Mouse (Mus musculus) mature B cell (primary cell): ENCODE measurements around the gene Sh3pxd2a.

ENCODE experiments used
- in situ Hi-C: fragments of 300-500 bp; cut with MboI; formaldehyde crosslinking; loops from 2 replicates; pipeline ENCODE4 v1.14.3; 2019

The Sh3pxd2a gene

DNA sequence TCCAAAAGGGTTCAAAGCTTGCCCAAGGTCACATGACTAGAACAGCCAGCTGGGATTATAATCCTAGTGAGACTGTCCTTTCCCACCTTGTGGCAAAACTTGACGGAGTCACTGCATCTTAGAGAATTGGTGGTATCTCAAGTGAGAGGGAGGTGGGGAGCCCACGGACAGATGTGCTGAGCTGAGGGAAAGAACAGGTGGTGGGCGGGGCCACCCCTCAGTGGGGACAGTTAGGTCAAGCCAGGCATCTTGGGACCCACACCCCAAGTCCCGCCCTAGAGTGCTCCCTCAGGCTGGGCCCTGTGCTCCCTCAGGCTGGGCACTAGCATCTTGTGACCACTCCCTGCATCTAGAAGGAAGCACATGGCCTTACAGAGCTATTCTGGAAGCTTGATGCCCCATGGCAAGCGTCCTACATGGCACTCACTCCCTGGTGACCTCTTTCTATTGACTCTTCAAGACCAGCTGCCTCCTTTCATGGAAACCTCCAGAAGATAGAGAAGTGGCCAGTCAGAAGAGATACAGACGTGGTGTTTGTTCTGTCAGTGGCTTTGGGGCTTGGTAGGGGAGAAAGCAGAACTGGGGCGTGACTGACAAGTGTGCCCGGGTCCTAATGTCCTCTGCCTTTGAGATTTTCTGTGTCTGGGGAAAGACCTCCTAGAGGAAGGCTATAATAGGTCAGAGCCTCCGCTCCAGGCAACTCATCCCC, 24.3 kb downstream of the Sh3pxd2a start:
- in situ Hi-C loops, result no loop called here

- in situ Hi-C loops, result no loop called here
These were observed 25.8 kb downstream of the Sh3pxd2a start for GRCm38 (mm10) chr19:47438445-47438844.

GRCm38 (mm10) chr19:47437040-47437439, 27.2 kb downstream of the Sh3pxd2a start:
- in situ Hi-C loops, result no loop called here

DNA sequence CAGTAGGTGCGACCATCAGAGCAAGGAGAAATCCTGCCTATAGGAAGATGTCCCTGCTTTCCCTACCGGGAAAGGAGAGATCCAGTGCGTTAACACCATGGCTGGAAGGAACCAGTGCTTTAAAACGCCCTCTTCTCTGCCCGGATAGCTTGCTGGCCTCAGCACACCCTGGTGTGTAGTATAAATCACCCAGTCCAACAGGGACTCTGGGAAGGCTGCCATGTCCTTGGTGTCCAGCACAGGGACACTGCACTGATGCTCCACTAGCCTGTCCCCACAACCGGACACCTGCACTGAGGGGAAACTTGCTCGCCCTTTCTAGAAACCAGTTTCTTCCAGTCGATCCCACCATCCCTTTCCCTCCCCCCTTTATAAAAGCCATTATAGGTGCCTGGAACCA, 28.0 kb downstream of the Sh3pxd2a start:
- in situ Hi-C loops, result no loop called here

DNA sequence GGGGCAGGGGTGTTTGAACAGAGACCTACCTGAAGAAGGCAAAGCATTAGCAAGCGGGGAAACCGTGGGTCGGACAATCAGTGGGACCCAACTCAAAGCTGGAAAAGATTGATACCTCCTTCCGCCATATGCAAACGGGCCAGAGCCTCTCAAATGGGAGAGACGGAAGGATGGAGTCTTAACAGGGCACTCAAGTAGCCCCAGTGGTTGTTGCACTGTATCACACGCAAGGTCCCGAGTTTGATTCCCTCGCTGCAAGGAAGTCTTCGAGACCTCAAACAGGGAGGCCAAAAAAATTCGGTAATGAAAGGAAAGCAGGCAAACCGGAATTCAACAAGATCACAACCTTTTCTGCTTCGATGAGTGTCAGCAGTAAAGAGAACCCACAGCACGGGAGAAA, 29.5 kb downstream of the Sh3pxd2a start:
- in situ Hi-C loops, result no loop called here

- in situ Hi-C loops, result no loop called here
These were observed 31.9 kb downstream of the Sh3pxd2a start for GRCm38 (mm10) chr19:47432339-47432738.

DNA sequence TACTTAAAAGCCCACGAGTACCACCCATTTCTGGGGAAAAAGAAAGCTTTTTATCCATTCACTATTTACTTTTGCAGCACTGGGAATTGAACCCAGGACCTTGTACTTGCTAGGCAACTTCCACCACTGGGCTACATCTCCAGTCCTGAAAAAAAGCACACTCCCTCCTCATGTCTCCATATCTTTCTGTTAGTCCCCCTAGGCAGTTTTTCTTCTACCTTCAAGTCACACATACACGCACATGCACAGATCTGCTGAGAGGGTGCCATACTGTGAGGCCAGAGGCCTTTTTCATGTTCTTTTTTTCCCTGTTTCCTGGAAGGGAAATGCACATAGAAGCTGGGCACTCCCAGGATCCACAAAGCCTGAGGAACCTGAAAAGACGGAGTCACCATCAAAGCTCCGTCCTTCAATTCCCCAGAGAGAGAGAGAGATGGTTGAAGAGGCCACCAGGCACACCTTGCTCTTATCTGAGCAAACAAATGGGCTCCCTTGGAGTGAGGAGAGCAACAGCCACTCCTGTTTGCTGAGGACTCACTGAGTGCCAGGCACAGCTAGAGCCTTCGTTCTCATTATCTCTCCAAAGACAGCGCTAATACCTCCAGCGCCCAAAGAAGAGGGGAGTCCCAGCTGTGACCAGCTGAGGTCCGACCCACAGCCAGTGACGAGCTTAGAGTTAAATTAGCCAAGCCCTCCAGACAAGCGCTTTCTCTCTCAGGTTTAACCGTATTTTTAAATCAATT, 32.8 kb downstream of the Sh3pxd2a start:
- in situ Hi-C loops, result no loop called here

DNA sequence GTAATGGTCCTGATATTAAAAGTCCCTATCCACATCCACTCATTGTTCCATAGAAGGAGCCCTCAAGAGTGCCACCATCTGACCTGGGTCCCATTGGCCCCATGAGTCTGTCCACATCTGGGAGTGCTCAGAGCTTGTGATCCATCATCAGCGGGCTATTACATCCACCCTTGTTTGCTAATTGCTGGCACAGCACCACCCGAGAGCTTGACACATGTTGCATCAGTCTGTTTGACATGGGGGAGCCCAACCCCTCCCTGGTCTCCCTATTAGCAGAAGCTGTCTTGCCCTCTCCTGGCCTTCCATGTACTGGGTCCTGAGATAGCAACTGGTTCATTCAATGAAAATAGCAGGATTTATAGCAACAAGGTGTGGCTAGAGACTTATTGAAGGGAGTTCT, 34.0 kb downstream of the Sh3pxd2a start:
- in situ Hi-C loops, result no loop called here

DNA sequence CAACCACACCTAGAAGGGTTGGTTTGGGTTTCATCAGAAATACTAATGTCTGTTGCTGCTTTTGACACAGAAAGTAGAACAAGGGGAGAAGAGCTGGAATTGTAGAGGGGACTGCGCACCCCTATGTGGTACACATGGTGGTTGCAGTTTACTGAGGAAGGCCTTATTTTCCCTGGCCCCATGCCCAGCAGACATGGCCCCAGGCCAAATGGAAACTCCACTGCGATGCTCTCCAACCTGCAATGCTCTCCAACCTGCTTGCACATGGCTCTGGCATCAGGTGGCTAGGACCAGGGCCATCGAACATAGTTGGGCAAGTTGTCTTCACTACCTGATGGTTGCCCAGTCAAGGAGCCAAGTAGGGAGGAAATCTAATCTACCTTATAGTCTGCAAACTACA, 35.0 kb downstream of the Sh3pxd2a start:
- in situ Hi-C loops, result no loop called here

GRCm38 (mm10) chr19:47428794-47429193, 35.4 kb downstream of the Sh3pxd2a start:
- in situ Hi-C loops, result no loop called here

GRCm38 (mm10) chr19:47427841-47428789, 36.1 kb downstream of the Sh3pxd2a start:
- in situ Hi-C loops, result no loop called here

DNA sequence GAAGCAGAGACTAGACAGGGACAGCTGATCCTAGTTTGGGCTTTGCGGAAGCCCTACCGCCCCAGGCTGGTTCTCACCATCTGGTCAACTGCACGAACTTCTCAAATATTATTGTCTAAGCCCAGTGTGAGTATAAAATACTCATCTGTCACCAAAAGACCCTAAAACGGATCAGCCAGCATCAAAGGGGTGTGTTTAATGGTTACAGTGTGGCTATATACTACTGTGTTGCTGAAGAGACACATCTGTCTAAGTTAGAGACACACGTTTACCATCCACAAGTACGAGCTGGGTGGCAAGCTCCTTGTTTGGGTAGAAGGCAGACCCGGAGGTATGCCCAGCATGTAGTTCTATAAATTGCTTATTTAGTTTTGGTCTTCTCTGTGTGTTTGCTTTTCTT, 40.6 kb downstream of the Sh3pxd2a start:
- in situ Hi-C loops, result no loop called here

GRCm38 (mm10) chr19:47421128-47421898, 42.9 kb downstream of the Sh3pxd2a start:
- in situ Hi-C loops, result no loop called here

DNA sequence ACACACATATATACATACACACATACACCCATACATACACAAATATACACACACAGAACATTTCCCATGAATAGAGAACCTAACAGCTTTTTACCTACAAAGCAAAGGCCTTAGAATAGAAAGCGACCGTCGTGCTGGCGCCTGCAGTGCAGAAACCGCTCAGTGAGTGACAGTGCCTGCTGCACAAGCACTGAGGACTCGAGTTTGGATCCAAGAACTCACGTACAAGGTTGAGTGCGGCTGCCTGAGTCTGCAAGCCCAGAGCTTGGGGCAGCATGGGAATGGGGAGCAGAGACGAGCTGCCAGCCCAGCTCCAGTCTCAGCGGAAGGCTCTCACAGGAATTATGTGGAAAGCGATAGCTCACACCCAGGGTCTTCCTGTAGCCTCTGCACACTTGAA, 43.7 kb downstream of the Sh3pxd2a start:
- in situ Hi-C loops, result no loop called here

DNA sequence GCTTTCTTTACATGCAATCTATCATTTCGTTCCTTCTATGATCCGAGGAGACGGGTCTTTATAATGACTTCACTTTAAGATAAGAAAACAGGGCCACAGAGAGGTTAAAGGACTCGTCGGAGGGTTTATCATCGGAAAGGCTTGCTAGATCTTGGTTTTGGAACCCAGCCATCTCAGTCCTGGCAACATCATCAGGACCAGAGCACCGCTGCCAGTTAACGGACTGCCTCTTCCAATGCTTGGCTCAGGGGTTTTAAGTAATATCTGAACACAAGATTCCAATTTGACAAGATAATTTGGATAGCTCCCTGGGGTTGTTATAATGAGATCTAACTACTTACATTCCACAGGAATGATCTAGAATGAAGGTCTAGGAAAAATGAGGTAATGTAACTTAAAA, 45.0 kb downstream of the Sh3pxd2a start:
- in situ Hi-C loops, result no loop called here

DNA sequence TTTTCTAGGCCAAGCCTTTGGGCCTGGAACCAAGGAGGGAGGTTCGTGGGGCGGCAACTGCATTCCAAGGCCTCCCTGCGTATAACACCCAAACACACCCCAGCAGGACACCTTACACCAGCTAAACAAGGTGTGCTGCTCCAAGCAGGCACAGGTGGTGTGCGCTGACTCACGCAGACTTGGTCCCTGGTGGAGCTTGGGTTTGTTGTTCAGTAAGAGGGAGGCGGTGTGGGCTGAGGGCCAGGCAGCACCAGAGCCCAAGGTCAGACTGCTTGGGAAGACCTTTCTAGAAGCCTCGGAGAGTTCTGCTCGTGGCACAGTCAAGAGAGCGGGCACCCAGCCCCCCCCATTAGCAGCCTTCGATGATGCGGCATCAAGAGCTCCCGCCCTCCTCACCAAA, 48.0 kb downstream of the Sh3pxd2a start:
- in situ Hi-C loops, result no loop called here

DNA sequence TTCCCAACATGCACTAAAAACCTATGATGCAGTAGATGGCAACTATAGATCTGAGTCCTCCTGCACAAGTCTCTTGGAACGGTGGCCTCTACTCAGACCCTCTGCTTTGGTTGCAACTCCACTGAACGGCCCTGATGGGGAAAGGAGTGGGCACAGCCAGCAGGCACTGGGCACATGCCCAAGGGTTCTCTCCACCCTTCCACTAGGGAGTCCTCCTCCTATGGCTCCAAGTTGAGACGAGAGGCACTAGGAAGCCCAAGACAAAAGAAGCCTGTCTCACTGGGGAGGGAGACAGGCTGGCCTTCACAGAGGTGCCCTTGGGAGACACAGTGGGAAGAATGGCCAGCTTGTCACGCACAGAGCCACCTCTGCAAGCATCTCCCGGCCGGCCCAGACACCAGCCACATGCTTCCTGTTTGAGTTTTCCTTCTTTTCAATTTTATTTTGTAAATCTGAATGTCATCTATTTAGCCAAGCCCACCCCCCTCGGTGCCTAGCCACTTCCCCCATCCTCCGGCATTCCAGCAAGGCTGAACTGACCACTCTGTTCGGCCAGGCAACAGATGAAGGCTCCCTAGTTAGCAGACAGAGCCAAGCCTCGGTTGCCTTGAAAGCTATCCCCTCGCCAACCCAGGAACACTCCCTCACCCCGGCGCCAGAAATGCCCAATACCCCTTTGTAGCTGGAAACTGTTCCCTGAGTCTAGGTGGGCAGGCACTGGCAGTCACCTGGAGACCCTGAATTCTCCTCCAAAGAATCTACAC, 49.9 kb downstream of the Sh3pxd2a start:
- in situ Hi-C loops, result no loop called here

DNA sequence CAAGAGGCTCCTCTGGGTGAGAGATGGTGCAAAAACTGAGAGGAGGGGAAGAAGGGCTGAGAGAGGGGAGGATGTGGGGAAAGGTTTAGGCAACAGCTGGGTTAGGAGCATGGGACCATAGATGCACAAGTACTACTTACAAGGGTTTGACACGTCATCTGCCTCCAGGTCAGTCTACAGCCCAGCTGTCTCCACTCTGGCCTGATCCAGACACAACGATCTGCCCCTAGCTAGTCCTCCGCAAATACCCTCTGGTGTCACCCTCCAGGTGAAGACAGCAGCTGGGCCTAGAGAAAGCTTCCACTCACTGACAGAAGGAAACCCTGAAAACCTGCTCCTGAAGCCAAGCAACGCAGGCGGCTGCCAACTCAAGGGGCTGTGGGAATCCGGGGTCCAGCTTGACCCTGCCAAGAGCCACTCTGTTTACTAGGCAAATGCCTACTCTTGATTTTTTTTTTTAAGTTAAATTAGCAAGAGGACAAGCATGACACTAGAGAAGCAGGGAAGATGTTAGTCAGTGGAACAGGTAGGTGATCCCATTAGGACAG, 50.7 kb downstream of the Sh3pxd2a start:
- in situ Hi-C loops, result no loop called here

GRCm38 (mm10) chr19:47412566-47413248, 51.5 kb downstream of the Sh3pxd2a start:
- in situ Hi-C loops, result no loop called here

DNA sequence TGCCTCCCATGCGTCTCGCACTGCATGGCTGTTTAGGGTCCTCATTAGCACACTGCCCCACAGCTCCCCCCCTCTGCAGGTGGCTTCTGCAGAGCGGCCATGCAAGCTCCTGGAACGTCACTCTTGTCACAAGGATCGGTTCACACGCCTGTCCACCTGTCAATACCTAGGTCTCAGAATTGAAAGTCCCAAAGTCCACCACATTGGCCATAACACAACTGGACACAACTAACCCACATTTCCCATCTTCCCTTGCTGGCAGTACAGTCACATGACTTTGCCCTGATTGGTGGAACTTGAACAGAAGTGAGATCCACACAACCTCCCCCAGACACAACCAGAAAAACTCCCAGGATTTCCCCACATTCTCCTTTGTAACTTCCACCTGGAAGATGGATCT, 53.9 kb downstream of the Sh3pxd2a start:
- in situ Hi-C loops, result no loop called here
